Mouse (Mus musculus): ENCODE data around the gene Fshr. TPM values are rescaled to one million over a fixed set of nuclear protein-coding genes. Genes with fewer than 3 reads are reported as not detected.

Fshr gene
- polyA plus RNA-seq (2012; rRNA removed) = not detected in 2 replicates

GRCm38 (mm10) chr17:89200575-89200974 is at the start of gene Fshr:
Gene Fshr (minus strand): TSS chr17:89200675.

